Mouse (Mus musculus) cerebellum, adult 8-10 months (tissue): ENCODE measurements around the gene Gprc5d.

ENCODE experiments used
- DNase-seq: peaks from one replicate; pipeline ENCODE4 v3.0.0; 2022

Gene Gprc5d

GRCm38 (mm10) chr6:135133486-135133885, 15.4 kb upstream of the Gprc5d start:
- no peak for DNase-seq

GRCm38 (mm10) chr6:135133086-135133485, 15.0 kb upstream of the Gprc5d start:
- DNase-seq, result no peak

GRCm38 (mm10) chr6:135124755-135125380, 6.8 kb upstream of the Gprc5d start:
- no peak for DNase-seq

- DNase-seq, result no peak
These were observed 1.6 kb downstream of the Gprc5d start for GRCm38 (mm10) chr6:135116479-135116878.

GRCm38 (mm10) chr6:135113114-135113436, 5.0 kb downstream of the Gprc5d start:
- DNase-seq, result no peak

- DNase-seq, result no peak
These were observed 5.5 kb downstream of the Gprc5d start for GRCm38 (mm10) chr6:135112411-135113113.

- DNase-seq, result no peak
These were observed 11.1 kb downstream of the Gprc5d start for GRCm38 (mm10) chr6:135107014-135107413.

GRCm38 (mm10) chr6:135102736-135103303, 15.3 kb downstream of the Gprc5d start:
- no peak for DNase-seq

- no peak for DNase-seq
These were observed 17.2 kb downstream of the Gprc5d start for GRCm38 (mm10) chr6:135100787-135101472.

GRCm38 (mm10) chr6:135092798-135093470, 25.1 kb downstream of the Gprc5d start:
- no peak for DNase-seq

GRCm38 (mm10) chr6:135090661-135091060, 27.4 kb downstream of the Gprc5d start:
- no peak for DNase-seq

GRCm38 (mm10) chr6:135089786-135090185, 28.3 kb downstream of the Gprc5d start:
- DNase-seq, result peak; percentile 3

GRCm38 (mm10) chr6:135087721-135088451, 30.2 kb downstream of the Gprc5d start:
- peak; percentile 69 for DNase-seq

GRCm38 (mm10) chr6:135085703-135086102, 32.4 kb downstream of the Gprc5d start:
- DNase-seq, result no peak

- no peak for DNase-seq
These were observed 34.0 kb downstream of the Gprc5d start for GRCm38 (mm10) chr6:135083991-135084502.

GRCm38 (mm10) chr6:135078420-135078819, 39.7 kb downstream of the Gprc5d start:
- DNase-seq, result no peak

GRCm38 (mm10) chr6:135076202-135076601, 41.9 kb downstream of the Gprc5d start:
- no peak for DNase-seq

GRCm38 (mm10) chr6:135074405-135074947, 43.6 kb downstream of the Gprc5d start:
- DNase-seq, result no peak

GRCm38 (mm10) chr6:135070347-135070746, 47.7 kb downstream of the Gprc5d start:
- no peak for DNase-seq

GRCm38 (mm10) chr6:135069856-135070255, 48.2 kb downstream of the Gprc5d start:
- no peak for DNase-seq

- no peak for DNase-seq
These were observed 49.9 kb downstream of the Gprc5d start for GRCm38 (mm10) chr6:135068221-135068620.
